Mouse (Mus musculus) cerebellum, adult 2 months (tissue): Measurements from ENCODE around the gene Mmd2.

Experiments
- CTCF ChIP-seq: fragments of 200-500 bp; IDR thresholded peaks from 2 replicates; pipeline ENCODE4 v1.5.1; 2011; ENCODE audit warnings: low read depth, mild to moderate bottlenecking, control low read depth, low read length, moderate library complexity, borderline replicate concordance; ENCODE audit not compliant: insufficient read depth
- POLR2A ChIP-seq: fragments of 200-500 bp; IDR thresholded peaks from 2 replicates; pipeline ENCODE4 v1.6.1; 2011; ENCODE audit warnings: low read length, control low read depth, borderline replicate concordance; ENCODE audit not compliant: insufficient read depth

GRCm38 (mm10) chr5:142640088-142640487 is 31.5 kb upstream of the Mmd2 start:
- TF ChIP-seq CTCF, result no peak
- TF ChIP-seq POLR2A, result no peak
